Mouse (Mus musculus) layer of hippocampus, postnatal 36 days (tissue): ENCODE data around the gene Ccdc183. TPM values are rescaled to one million over a fixed set of nuclear protein-coding genes. Genes with fewer than 3 reads are reported as not detected.
A peak's percentile ranks its signal among the peaks of the same experiment; 100 is the strongest.

ENCODE experiments used
- DNase-seq, 2 experiments: peaks; one replicate each; pipeline ENCODE4 v3.0.0; 2022
- total RNA-seq, 2 experiments: library from RNA; stranded (reverse); gene quantifications; 2 replicates each; pipeline ENCODE4 v1.2.3; 2021

Gene Ccdc183
- not detected for total RNA-seq

DNA sequence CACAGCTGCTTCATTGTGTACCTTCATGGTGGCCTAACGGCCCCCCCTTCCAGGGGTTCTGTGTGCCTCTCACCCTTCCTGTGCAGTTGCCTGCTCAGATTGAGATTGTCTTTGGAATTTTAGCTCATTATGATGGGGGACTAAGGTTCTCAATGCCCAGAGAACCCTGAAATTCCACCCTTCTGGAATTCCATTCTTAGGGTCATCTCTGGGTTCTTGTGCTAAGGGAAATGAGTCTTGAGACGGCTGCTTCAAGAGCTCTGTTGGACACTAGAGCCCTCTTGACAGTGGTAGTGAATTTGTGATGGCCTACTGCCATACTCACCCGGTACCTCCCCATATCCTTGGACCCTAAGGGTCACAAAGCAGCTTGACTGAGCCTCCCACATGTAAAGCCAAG lies at the start of gene Ccdc183:
Ccdc183 (minus strand) TSS at position 101 of the 400 bp plus-strand sequence.
- DNase-seq: no peak

DNA sequence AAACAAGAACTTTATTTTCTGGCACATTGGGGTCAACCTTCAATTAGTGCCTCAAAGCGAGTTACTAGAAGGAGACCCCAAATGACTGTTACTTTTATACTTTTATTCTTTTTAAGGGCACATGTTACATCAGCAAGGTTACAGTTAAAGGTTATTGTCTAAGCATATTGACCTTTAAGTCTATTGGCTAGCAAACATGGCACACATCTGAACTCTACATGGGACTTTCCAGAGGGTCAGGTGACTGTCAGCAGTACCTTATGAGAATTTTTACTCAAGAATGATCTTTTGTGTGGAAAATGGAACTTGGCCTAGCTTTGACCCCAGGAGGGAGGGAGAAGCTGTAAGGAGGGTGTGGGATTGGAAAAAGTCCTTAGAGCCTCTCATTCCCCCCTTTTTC lies 49.0 kb upstream of the Ccdc183 start:
- no peak for DNase-seq

DNA sequence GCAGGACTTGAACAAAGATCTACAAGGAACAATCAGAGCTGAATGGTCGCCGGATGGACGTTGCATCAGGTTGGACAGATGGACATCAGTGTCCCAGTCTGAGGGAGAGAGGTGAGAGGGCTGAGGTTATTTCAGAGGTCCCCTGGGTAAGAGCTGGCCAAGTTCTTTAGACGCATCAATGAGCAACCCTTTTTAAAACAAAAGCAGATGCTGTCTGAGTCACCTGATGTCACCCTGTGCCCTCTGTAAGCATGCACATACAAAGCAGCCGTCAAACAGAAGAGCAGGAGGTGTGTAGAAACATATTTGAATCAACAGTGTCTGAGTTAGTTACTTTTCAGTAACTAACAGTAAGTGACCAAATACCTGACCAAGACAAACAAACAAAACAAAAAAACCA lies 46.6 kb upstream of the Ccdc183 start:
- DNase-seq: no peak

- DNase-seq: peak; percentile 19 to 32
These were observed 46.0 kb upstream of the Ccdc183 start for GRCm38 (mm10) chr2:25663511-25663910.

DNA sequence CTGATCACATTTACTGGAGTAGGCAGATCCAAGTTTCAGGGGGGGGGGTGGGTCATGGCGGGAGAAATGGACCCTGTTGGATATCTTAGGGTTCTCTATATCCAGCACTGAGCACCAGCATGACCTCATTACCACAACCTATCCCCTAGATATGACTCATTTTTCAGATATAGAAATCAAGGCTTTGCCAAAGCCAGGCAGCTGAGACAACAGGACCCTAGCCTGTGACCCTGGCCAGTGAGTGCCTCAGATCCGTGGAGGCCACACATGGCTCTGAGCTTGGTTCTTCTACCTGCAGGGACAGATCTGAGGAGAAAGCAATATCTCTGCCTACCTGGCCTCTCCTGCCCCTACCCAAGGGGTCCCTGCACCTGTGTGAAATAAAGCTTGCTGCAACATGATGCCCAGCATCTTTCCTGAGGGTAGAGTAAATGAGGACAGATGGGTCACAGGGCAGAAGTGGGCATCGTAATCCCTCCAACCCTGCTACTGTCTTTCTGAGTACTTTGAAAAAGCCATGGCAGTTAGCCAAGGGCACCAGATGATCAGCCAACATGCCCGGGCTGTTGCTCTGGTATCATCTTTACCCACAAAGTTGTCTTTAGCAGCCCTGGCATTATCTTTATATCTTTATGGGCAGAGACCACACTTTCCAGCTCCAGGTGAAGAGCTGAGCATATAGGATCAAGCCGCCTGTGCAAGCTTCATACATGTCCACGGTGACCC lies 43.9 kb upstream of the Ccdc183 start:
- no peak for DNase-seq

GRCm38 (mm10) chr2:25660279-25660678 lies 42.8 kb upstream of the Ccdc183 start:
- no peak for DNase-seq

DNA sequence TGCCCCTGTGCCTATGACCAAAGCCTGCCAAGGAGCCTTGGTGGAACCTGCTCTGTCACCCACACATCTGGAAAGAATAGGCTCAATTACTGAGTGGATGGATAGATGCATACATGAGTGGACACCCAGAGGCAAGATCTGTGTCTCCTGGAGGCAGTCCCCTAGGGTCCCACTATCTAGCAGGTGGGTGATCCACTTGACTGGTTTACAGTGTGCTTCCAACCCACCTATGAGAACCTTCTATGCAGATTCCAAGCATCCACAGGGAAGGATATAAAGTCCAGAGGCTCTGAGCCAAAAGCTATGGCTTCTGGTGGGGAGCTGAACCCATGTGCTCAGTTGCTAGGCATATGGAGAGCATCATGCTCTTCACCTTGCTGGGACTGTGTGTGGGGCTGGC lies 40.2 kb upstream of the Ccdc183 start, which contains the start of gene Lcn5:
Lcn5 (plus strand) TSS at position 301 of the 400 bp plus-strand sequence.
- no peak for DNase-seq

- DNase-seq: no peak
These were observed 39.8 kb upstream of the Ccdc183 start for GRCm38 (mm10) chr2:25657246-25657645.

- DNase-seq: peak in 1 of 2 experiments; percentile 19
These were observed 39.2 kb upstream of the Ccdc183 start for GRCm38 (mm10) chr2:25656691-25657090.

DNA sequence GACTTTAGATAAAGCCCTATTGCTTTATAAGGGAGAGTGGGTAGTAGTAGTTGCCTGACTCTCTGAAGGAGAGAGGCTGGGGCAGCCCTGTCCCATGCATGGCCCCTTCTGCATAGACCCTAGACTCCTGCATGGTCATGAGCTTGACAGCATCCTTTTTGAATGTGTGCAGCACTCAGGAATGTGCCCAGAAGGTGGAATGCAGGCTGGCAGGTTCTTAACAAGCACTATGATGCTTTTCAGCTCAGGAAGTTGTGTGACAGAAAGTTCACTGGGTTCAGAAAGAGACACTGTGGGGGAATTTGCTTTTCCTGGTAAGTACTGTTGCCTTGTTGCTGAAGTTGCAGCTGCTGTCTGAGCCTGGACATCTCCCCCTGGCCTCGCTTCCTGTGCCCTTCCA lies 37.0 kb upstream of the Ccdc183 start:
- DNase-seq: no peak

GRCm38 (mm10) chr2:25652902-25653301 lies 35.4 kb upstream of the Ccdc183 start, which contains the start of gene Lcn8:
Gene Lcn8, plus strand, starts transcription at chr2:25653120.
- DNase-seq: no peak

- DNase-seq: no peak
These were observed 22.4 kb upstream of the Ccdc183 start for GRCm38 (mm10) chr2:25639890-25640289.

- DNase-seq: no peak
These were observed 16.6 kb upstream of the Ccdc183 start for GRCm38 (mm10) chr2:25634046-25634445.

- DNase-seq: no peak
These were observed 16.1 kb upstream of the Ccdc183 start for GRCm38 (mm10) chr2:25633616-25634015.

DNA sequence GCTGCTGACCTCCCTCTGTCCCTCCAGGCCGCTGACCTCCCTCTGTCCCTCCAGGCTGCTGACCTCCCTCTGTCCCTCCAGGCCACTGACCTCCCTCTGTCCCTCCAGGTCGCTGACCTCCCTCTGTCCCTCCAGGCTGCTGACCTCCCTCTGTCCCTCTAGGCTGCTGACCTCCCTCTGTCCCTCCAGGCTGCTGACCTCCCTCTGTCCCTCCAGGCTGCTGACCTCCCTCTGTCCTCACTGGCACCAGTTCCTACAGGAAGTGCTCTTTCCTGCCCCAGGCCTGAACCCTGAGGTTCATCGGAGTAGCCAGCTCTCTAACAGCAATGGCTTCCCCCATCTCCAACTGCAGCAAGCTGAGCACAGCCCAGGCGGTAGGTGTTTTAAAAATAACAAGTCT lies 11.3 kb upstream of the Ccdc183 start:
- no peak for DNase-seq

DNA sequence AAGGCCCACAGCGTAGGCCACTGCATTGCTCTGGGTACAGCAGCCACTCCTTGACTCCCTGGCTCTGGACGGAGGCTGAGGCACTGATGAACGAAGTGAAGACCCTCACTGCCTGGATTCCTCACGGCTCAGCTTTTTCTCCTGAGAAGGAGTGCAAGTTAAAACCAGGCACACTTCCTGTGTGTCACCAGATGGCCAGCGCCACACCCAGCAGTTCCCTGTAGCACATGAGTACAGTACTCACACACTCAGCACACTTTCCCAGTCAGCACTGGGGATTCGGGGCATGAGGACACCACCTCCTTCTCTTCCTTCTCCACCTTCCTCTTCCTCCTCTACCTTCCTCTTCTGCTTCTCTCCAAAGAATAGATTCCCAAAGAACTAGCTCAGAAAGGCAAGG lies 10.3 kb upstream of the Ccdc183 start, which contains the start of gene Fcna:
Fcna (minus strand) TSS at position 220 of the 400 bp plus-strand sequence.
- no peak for DNase-seq

GRCm38 (mm10) chr2:25625986-25626385 lies 8.5 kb upstream of the Ccdc183 start:
- no peak for DNase-seq

- DNase-seq: peak; percentile 81 to 82
These were observed 4.0 kb upstream of the Ccdc183 start, which contains the start of gene Tmem141 for GRCm38 (mm10) chr2:25621229-25622200. Gene Tmem141, minus strand, starts transcription at chr2:25622005.

GRCm38 (mm10) chr2:25620852-25621228 lies 3.4 kb upstream of the Ccdc183 start:
- no peak for DNase-seq

- no peak for DNase-seq
These were observed 2.9 kb upstream of the Ccdc183 start for GRCm38 (mm10) chr2:25620386-25620785.

GRCm38 (mm10) chr2:25616398-25616797 lies 1.1 kb downstream of the Ccdc183 start:
- no peak for DNase-seq

- DNase-seq: no peak
These were observed 8.8 kb downstream of the Ccdc183 start for GRCm38 (mm10) chr2:25608671-25609070.
